Mouse (Mus musculus): ENCODE results near the gene Macf1.
"Not testable (repeated sequence)": the region's sequence is repeated elsewhere in the genome, so short reads cannot be mapped to it uniquely, and the experiment has no call there.

Gene Macf1

GRCm38 (mm10) chr4:123454871-123455640, 229.1 kb downstream of the Macf1 start:
- intact Hi-C loops (cut with DNase I) = no loop called here

- intact Hi-C loops (cut with DNase I) = no loop called here
These were observed 230.4 kb downstream of the Macf1 start for GRCm38 (mm10) chr4:123453729-123454128.

- intact Hi-C loops (cut with DNase I) = no loop called here
These were observed 232.2 kb downstream of the Macf1 start for GRCm38 (mm10) chr4:123451991-123452390.

DNA sequence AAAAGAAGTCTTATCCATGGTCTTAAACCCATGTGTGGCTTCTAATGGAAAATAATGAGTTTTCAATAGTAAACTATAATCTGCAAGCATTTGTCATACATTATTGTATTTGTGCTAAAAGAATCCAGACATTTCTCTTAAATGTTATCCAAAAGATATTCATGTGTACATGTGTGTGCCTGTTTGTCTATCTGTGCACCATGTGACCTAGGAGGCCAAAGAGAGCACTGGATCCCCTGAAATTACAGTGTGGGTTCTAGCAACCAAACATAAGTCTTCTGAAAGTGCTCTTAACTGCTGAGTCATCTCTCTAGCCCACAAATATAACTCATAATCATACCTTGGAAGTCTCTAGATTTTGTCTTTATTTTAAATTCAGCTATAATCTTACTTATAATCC, 234.9 kb downstream of the Macf1 start:
- intact Hi-C loops (cut with DNase I) = no loop called here

DNA sequence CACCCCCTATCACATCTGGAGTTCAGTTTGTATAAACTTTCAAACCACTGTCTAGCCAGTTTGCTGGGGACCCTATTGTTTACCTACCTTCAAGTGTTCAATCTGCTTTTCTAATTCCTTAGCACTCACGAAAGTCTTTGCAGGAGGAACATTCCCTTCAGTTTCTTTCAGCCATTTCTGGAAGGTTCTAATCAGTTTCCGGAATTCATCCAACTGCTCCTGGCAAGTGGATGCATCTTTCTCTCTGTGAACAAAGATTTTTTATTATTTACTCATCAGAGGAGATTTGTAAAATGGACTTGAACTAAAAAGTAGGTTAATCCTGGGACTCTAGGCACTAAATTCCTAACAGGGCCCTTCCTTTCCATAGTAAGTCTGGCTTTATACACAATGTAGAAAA, 236.1 kb downstream of the Macf1 start:
- intact Hi-C loops (cut with DNase I) = no loop called here

- intact Hi-C loops (cut with DNase I) = no loop called here
These were observed 236.9 kb downstream of the Macf1 start for GRCm38 (mm10) chr4:123447251-123447650.

- intact Hi-C loops (cut with DNase I) = no loop called here
These were observed 237.4 kb downstream of the Macf1 start for GRCm38 (mm10) chr4:123446754-123447153.

DNA sequence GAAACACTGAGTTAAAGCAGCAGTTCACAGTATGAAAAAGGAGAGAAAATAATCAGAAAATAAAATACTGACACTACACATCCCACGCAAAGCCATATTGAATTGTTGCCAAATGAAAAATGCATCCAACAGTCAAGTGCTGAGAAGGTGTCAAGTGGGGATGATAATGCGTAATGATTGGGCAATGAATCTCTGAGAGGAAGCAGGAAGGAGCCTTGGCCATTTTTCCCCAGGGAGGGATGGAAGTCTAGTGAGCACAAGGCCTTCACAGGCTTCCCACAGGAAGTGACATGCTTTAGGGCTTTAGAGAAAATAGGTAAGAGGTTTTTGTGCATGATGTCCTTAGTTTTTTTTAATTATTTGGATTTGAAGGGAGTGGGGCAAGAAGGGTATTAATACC, 237.9 kb downstream of the Macf1 start:
- intact Hi-C loops (cut with DNase I) = not testable (repeated sequence)

GRCm38 (mm10) chr4:123438414-123438813, 245.7 kb downstream of the Macf1 start:
- intact Hi-C loops (cut with DNase I) = loop anchor here (5.0 kb wide), 1 partner anchor 36 kb away; no protein-coding TSS in a partner anchor

DNA sequence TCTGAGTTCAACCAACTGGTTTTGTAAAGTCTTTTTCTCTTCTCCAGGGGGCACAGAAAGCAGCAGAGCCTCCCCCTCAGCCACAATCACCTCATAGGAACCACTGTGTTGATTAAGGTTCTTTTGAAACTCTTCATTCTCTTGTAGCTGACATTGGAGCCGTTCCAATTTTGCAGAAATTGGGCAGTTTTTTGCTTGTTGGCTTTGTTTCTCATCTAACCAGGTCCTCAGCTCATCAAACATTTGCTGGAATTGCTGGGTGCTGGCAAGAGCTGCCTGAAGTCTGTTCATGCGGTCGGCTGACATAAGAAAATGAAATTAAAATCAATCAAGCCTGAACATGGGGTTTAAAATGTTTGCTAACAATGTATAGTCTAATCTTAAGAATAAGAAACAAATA, 251.0 kb downstream of the Macf1 start:
- intact Hi-C loops (cut with DNase I) = no loop called here

DNA sequence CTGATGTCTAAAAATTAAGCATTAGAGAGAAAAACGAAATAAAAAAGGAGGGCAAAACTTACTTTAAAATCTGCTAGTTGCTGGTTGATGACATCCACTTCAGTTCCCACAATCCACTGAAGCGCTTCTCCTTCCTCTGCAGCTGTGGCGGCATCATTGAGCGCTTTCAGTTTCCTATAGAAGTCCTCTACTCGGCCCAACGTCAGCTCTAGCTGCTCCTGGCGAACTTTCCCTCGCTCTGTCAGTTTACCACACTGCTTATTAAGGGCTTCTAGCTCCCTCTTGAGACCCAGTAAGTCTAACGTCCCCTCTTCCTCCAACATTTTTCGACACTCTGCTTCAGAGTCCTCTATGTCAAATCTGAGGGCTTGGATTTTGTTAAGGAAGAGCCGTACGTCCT, 252.2 kb downstream of the Macf1 start:
- intact Hi-C loops (cut with DNase I) = no loop called here

DNA sequence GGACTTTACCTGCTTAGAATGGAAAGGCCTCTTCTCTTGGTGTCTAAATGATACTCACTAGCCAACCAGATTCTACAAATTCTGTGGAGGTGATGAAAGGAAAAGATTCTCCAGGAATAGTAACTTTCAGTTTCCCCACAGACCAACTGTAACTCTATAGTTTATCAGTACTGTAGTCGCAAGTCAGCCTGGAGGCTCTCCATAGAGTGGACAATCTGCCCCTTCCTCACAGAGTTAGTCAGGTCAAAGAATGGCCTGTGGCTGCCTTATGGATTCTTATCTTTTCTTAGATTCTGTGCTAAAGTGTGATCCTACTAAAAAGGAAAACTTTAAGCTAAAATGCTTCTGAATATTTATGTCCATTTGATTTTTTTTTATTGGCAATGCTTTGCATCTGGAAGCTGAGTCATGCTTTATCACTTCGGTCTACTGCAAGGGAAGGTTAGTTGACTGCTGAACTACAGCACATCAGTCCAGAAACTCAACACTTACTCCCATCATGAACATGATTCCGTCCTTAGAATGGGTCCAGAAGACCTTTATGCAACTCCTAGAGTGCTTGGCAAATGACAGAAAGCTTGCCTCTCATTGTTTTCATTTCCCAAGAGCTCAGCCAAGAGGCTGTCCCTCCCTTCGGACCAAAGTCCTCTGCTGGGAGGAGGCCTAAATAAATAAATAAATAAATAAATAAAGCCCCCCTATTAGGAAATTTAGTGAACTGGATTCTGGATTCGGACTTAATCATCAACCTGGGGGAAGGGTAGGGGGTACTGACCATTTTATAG, 256.1 kb downstream of the Macf1 start:
- intact Hi-C loops (cut with DNase I) = no loop called here

DNA sequence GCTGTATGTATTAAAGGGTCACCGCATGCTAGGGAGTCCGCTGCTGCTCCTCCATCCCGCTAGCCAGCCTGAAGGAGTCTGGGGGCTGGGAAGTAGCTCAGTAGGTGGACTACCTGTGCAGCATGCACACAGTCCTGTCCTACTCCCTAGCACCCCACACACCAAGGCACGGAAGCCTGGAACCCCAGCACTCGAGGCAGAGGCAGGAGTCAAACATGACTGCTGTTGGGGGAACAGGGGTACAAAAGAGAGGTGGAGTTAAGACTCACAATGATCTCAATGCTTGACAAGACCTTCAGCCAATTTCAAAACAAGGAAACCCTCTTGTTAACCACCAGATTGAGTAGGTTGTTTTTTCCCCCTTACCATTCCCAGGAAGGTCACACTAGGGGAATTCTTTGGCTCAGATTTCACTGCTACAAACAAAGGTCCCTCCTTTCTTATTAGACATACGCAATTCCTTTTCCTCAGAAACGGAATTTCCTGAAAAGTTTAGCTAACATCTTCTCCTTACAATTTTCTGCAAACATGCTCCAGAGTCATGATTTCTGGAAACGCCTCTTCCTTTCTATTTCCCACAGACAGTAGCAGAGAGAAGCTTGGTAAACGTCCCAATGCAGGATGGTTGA, 256.8 kb downstream of the Macf1 start:
- intact Hi-C loops (cut with DNase I) = no loop called here

DNA sequence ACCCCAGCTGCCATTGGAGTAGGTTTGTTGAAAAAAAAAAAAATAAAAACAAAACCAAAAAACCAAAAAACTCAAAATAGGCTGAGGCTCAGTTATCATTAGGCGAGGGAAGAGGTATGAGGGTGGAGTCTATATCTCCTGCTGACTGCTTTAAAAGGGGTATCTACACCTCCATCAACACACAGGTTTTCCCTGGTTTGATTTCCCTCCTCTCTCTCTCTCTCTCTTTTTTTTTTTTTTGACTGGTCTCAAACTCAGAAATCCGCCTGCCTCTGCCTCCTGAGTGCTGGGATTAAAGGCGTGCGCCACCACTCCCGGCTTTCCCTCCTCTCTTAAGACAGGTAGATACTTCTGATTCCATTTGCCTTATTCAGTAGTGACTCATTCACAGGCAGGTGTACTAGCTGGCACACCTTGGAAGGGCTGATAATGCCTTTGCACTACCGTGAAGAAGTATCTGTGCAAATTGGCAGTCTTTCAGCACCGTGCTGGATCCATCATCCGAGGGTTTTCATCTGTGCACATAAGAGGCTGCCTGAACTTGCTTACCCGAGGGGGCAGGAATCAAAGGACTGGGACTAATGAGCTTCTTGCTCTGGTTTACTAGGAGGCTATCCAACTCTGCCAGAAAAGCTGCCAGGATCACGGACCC, 257.6 kb downstream of the Macf1 start:
- intact Hi-C loops (cut with DNase I) = no loop called here

- intact Hi-C loops (cut with DNase I) = no loop called here
These were observed 258.4 kb downstream of the Macf1 start for GRCm38 (mm10) chr4:123425672-123426272.

GRCm38 (mm10) chr4:123424050-123424449, 260.1 kb downstream of the Macf1 start:
- intact Hi-C loops (cut with DNase I) = no loop called here

DNA sequence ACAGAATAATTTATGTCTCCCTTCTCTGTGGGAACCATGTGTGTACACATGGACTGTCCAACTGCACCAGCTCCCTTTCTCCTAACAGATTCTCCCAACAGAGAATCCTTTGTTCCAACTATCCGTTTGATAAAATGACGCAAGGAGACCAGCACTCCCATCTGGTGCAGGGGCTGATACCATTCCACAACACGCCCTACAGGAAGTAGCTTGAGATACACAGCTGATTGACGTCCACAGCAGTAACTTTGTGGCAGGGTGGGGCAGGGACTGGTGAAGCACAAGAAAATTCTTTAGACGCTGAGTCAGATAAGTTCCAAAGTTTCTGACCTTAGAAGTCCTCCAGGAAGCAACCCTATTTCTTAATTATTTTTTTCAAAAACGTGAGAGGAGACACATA, 261.3 kb downstream of the Macf1 start:
- intact Hi-C loops (cut with DNase I) = no loop called here

DNA sequence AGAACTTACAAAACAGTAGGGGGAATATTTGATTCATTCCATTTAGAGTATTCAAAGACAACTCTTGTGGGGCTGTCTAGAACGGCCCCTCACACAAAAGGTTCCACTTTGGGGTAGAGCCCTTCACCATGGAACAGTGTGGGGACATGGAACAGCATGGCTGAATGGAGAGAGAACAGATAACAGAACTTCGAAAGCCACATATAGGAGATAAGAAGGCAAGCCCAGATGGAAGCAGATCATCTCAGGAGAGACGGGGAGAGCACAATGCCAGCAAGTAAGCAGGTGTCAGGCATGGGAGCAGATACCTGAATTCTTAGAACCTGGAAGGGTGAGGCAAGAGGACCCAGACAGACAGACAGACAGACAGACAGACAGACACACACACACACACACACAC, 266.1 kb downstream of the Macf1 start:
- intact Hi-C loops (cut with DNase I) = no loop called here

GRCm38 (mm10) chr4:123417478-123417877, 266.7 kb downstream of the Macf1 start:
- intact Hi-C loops (cut with DNase I) = no loop called here

DNA sequence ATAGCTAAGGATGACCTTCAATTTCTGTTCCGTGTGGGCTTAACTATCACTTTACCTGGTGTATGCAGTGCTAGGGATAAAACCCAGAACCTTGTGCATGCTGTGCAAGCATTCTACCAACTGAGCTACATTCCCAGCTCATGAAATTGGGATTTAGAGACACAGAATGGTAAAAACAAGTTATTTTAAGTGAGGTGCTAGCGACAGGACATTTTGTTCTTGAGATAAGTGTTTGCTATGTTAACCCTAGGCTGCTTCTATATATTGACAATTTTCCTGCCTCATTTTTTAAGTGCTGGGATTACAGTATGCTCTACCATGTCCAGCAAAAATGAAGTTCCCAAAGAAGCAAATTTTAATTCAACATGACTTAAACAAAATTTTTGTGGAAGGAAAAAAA, 267.3 kb downstream of the Macf1 start:
- intact Hi-C loops (cut with DNase I) = no loop called here

DNA sequence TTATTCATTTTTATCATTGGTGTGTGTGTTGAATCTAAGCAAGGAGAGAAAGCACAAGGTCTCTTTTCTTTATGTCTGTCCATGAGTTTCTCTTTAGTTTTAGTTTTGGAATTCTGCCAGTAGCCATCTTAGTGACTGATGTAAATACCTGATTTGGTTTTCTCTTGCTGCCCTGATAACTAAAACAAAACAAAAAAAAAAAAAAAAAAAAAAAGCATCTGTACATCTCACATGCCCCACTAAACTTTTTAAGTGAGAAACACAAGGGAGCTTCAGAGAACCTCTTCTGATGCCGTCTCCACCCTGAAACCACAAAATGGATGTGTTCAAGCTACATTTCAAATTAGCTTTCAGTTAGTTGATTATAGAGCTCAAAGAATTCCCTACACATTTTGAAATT, 268.6 kb downstream of the Macf1 start:
- intact Hi-C loops (cut with DNase I) = no loop called here

Data from adrenal gland (tissue).